Mouse (Mus musculus) left cerebral cortex, adult 18-20 months (tissue): ENCODE results near the gene Vpreb1. TPM values are rescaled to one million over a fixed set of nuclear protein-coding genes. Genes with fewer than 3 reads are reported as not detected.
"Not testable (repeated sequence)": the region's sequence is repeated elsewhere in the genome, so short reads cannot be mapped to it uniquely, and the experiment has no call there.

Experiments
- DNase-seq, 2 experiments: peaks; one replicate each; pipeline ENCODE4 v3.0.0; 2021 to 2022; ENCODE audit warnings: low spot score in 2 of 2, mixed read lengths in 1 of 2
- total RNA-seq, 2 experiments: library from RNA; stranded (reverse); gene quantifications; 2 replicates each; pipeline ENCODE4 v1.2.3; 2021

Gene Vpreb1
- total RNA-seq, 2 experiments from 2014 or later, result not detected

- DNase-seq, result not testable (repeated sequence)
Observed at GRCm38 (mm10) chr16:16856054-16856453, 14.6 kb downstream of the Vpreb1 start.

- no peak for DNase-seq
Observed at GRCm38 (mm10) chr16:16855541-16855940, 15.1 kb downstream of the Vpreb1 start.

GRCm38 (mm10) chr16:16854836-16855235 lies 15.8 kb downstream of the Vpreb1 start:
- peak; percentile 16 to 39 for DNase-seq

- no peak for DNase-seq
Observed at GRCm38 (mm10) chr16:16852411-16852810, 18.2 kb downstream of the Vpreb1 start.

GRCm38 (mm10) chr16:16849196-16849595 lies 21.4 kb downstream of the Vpreb1 start:
- no peak for DNase-seq

- DNase-seq, result no peak
Observed at GRCm38 (mm10) chr16:16829671-16830070, 41.0 kb downstream of the Vpreb1 start.

- peak; percentile 48 to 67 for DNase-seq
Observed at GRCm38 (mm10) chr16:16828757-16829615, 41.7 kb downstream of the Vpreb1 start, which contains the start of gene Spag6l. Gene Spag6l, minus strand, starts transcription at chr16:16829456.

GRCm38 (mm10) chr16:16826223-16826622 lies 44.4 kb downstream of the Vpreb1 start:
- no peak for DNase-seq

GRCm38 (mm10) chr16:16825476-16825875 lies 45.2 kb downstream of the Vpreb1 start:
- DNase-seq, result no peak

Other genes starting within 250 kb of the Vpreb1 start
- not detected for gene Olfr19, start 194.4 kb downstream of the Vpreb1 start, total RNA-seq
- 1 to 10 TPM; 7.3 to 8.2 TPM for gene Spag6l, start 41.4 kb downstream of the Vpreb1 start, total RNA-seq
- gene Igll1, start 6.9 kb downstream of the Vpreb1 start, total RNA-seq, result not detected
- gene Top3b, start 107 bp downstream of the Vpreb1 start, total RNA-seq, result 10 to 100 TPM; 60.3 to 60.4 TPM
- gene Ppm1f, start 25.6 kb upstream of the Vpreb1 start, total RNA-seq, result 10 to 100 TPM; 49.2 to 56.0 TPM
- gene Mapk1, start 112.5 kb upstream of the Vpreb1 start, total RNA-seq, result 100 to 1,000 TPM; 448 to 457 TPM
- 10 to 100 TPM; 30.8 to 40.4 TPM for gene Ypel1, start 198.9 kb upstream of the Vpreb1 start, total RNA-seq
- gene Ppil2, start 240.4 kb upstream of the Vpreb1 start, total RNA-seq, result 10 to 100 TPM; 83.6 to 84.8 TPM